Mouse (Mus musculus) forebrain, embryonic 11.5 days (tissue): Measurements from ENCODE around the gene Papolb. TPM values are rescaled to one million over a fixed set of nuclear protein-coding genes. Genes with fewer than 3 reads are reported as not detected.

Source experiments
- ATAC-seq: fragments of 200-750 bp; cut with Nextera tagmentation; replicated peaks from 2 replicates; pipeline ENCODE4 v1.8.0; 2017; ENCODE audit warnings: moderate TSS enrichment; ENCODE audit not compliant: low FRiP score
- DNase-seq: peaks from one replicate; pipeline ENCODE4 v3.0.0-alpha.2; 2017; ENCODE audit warnings: low spot score
- H3K27ac ChIP-seq: fragments of 300-500 bp; sonication (generic); 2 replicates; pipeline ENCODE4 v1.5.1; 2014; ENCODE audit warnings: low read depth, low read length
- H3K27me3 ChIP-seq: fragments of 300-500 bp; sonication (generic); 2 replicates; pipeline ENCODE4 v1.6.1; 2014; ENCODE audit warnings: mild to moderate bottlenecking, low read length, mixed read lengths; ENCODE audit not compliant: control insufficient read depth, insufficient read depth
- H3K36me3 ChIP-seq: fragments of 300-500 bp; sonication (generic); 2 replicates; pipeline ENCODE4 v1.6.1; 2014; ENCODE audit warnings: mild to moderate bottlenecking, low read length, moderate library complexity, mixed read lengths; ENCODE audit not compliant: control insufficient read depth, insufficient read depth
- H3K4me1 ChIP-seq: fragments of 300-500 bp; sonication (generic); replicated peaks from 2 replicates; pipeline ENCODE4 v1.6.1; 2014; ENCODE audit warnings: low read length, mixed read lengths; ENCODE audit not compliant: control insufficient read depth, insufficient read depth
- H3K4me2 ChIP-seq: fragments of 300-500 bp; sonication (generic); 2 replicates; pipeline ENCODE4 v1.6.1; 2014; ENCODE audit warnings: low read depth, mild to moderate bottlenecking, low read length, moderate library complexity, mixed read lengths; ENCODE audit not compliant: severe bottlenecking
- H3K4me3 ChIP-seq: fragments of 300-500 bp; sonication (generic); 2 replicates; pipeline ENCODE4 v1.5.1; 2014; ENCODE audit warnings: low read depth, low read length
- H3K9ac ChIP-seq: fragments of 300-500 bp; sonication (generic); 2 replicates; pipeline ENCODE4 v1.6.1; 2014; ENCODE audit warnings: low read length
- H3K9me3 ChIP-seq: fragments of 300-500 bp; sonication (generic); 2 replicates; pipeline ENCODE4 v1.6.1; 2016; ENCODE audit warnings: low read length, mixed read lengths; ENCODE audit not compliant: control insufficient read depth
- WGBS: fragments of 180-500 bp; shearing (Covaris S2); extraction: QIAGEN DNeasy Blood & Tissue Kit; methylation state at CpG from one replicate; pipeline ENCODE4 v1.1.7; 2014; 5-methylcytosine and 5-hydroxymethylcytosine counted together
- polyA plus RNA-seq: library from polyadenylated mRNA; unstranded; fragments of >200 nt; fragmentation: Nextera tagmentation; extraction: Ambion mirVana; gene quantifications from 2 replicates; pipeline ENCODE4 v1.2.1, GENCODE M21; 2014

The Papolb gene
- polyA plus RNA-seq, 1 experiment from 2014 or later, result 0.25 TPM

DNA sequence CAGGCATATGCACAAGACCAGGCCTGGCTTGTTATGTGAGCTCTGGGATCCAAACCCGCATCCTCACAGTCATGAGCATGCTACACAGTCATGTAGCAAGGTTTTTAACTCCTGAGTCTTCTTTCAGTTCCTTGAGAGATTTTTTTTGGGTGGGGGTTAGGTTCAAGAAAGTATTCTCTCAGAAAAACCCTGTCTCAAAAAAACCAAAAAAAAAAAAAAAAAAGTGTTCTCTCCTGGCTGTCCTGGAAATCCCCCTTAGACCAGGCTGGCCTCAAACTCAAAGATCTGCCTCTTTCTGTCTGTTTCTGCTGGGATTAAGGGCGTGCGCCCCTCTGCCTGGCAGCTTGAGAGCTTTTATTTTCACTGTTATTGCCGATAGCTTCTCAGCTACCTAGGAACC is 5.5 kb upstream of the Papolb start:
- ATAC-seq (no peak), DNase-seq (no peak)
- H3K4me2 ChIP-seq, result no peak overlapping the region
- no peak overlapping the region for H3K27ac ChIP-seq
- H3K9ac ChIP-seq, result no peak overlapping the region
- peaks cover 4% of the 10 kb centered on the region; the same call in 1 of the 2 replicates for H3K27me3 ChIP-seq
- 84% methylated on average over 4 of the region's 4 CpGs for WGBS
- H3K4me1 ChIP-seq, result no peaks in the 10 kb centered on the region
- H3K9me3 ChIP-seq, result no peaks in the 10 kb centered on the region
- H3K4me3 ChIP-seq, result no peak overlapping the region
- H3K36me3 ChIP-seq, result no peaks in the 10 kb centered on the region

GRCm38 (mm10) chr5:142524711-142525464 is 5.0 kb downstream of the Papolb start:
- Histone ChIP-seq H3K9me3 (no peaks in the 10 kb centered on the region), H3K9ac (no peak overlapping the region), H3K27ac (no peak overlapping the region), H3K36me3 (no peaks in the 10 kb centered on the region), H3K4me1 (no peaks in the 10 kb centered on the region), H3K4me3 (no peak overlapping the region), H3K4me2 (no peak overlapping the region), H3K27me3 (no peaks in the 10 kb centered on the region)
- ATAC-seq (no peak), DNase-seq (no peak)
- WGBS, result 79% methylated on average over 8 of the region's 8 CpGs

DNA sequence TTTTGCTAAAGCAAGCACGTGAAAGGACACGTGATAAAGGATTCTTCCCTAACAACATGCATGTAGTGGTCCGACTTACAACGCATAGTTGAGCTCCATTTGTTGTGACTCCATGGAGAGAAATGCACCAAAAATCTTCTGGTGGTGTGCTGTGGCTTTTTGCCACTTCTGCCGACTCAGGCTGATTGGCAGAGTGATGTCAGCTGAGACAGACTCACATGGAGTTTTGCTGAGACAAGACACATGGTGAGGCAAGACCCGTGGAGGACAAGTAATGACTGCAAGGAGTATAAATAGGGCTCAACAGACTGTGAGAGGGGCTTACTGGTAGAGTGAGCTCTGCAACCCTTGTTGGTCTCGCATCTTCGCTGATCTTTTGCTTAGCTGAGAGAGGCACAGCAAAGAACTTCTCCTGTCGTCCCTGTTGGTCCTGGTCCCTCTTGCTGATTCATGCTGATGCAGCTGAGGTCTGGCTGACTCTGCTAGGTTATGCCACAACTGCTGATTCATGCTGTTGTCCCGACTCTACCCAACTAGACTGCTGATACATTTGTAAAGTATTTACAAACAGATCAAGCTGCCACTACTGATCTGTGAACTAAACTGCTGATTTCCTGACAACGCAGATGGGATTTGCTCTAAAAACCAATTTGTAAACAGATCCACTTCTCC is 8.5 kb downstream of the Papolb start:
- H3K4me1 ChIP-seq, result no peaks in the 10 kb centered on the region
- H3K4me2 ChIP-seq, result no peak overlapping the region
- ATAC-seq (no peak), DNase-seq (no peak)
- no peak overlapping the region for H3K27ac ChIP-seq
- 87% methylated on average over 11 of the region's 11 CpGs for WGBS
- H3K27me3 ChIP-seq, result no peaks in the 10 kb centered on the region
- no peaks in the 10 kb centered on the region for H3K36me3 ChIP-seq
- H3K9ac ChIP-seq, result no peak overlapping the region
- H3K9me3 ChIP-seq, result no peaks in the 10 kb centered on the region
- H3K4me3 ChIP-seq, result no peak overlapping the region

- WGBS, result 84% methylated on average over 4 of the region's 4 CpGs
- Histone ChIP-seq H3K36me3 (no peaks in the 10 kb centered on the region), H3K4me3 (no peak overlapping the region), H3K27me3 (no peaks in the 10 kb centered on the region), H3K9ac (no peak overlapping the region), H3K27ac (no peak overlapping the region), H3K9me3 (no peaks in the 10 kb centered on the region), H3K4me2 (no peak overlapping the region), H3K4me1 (no peaks in the 10 kb centered on the region)
- ATAC-seq (no peak), DNase-seq (no peak)
These were observed 9.5 kb downstream of the Papolb start for GRCm38 (mm10) chr5:142520360-142520759.

DNA sequence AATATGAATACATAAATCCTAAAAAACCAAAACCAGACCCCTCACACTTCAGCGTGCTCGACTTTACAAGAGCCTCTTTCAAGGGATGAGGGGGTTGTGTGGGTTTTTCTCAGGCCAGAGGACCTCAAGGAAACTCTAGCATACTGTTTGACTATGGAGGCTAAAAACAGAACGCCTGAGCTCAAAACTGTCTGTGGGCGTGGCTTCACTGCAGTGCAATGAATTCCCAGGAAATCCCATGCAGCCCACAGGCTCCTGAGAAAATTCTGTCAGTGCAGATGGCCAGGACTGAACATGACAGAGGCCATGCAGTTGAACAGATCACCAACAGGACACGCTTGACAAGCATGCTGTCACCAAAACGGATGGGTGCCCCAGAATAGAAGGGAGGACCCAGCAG is 10.9 kb downstream of the Papolb start:
- DNase-seq (no peak), ATAC-seq (no peak)
- Histone ChIP-seq H3K9me3 (no peaks in the 10 kb centered on the region), H3K4me1 (no peaks in the 10 kb centered on the region), H3K4me2 (no peak overlapping the region), H3K27me3 (no peaks in the 10 kb centered on the region), H3K27ac (no peak overlapping the region), H3K36me3 (no peaks in the 10 kb centered on the region), H3K4me3 (no peak overlapping the region), H3K9ac (no peak overlapping the region)
- 76% methylated on average over 6 of the region's 6 CpGs for WGBS

GRCm38 (mm10) chr5:142512112-142512511 is 17.8 kb downstream of the Papolb start:
- H3K27ac ChIP-seq, result no peak overlapping the region
- H3K27me3 ChIP-seq, result no peaks in the 10 kb centered on the region
- no peak overlapping the region for H3K4me3 ChIP-seq
- H3K4me1 ChIP-seq, result peaks cover 9% of the 10 kb centered on the region
- H3K4me2 ChIP-seq, result no peak overlapping the region
- H3K9me3 ChIP-seq, result no peaks in the 10 kb centered on the region
- H3K9ac ChIP-seq, result no peak overlapping the region
- ATAC-seq (no peak), DNase-seq (no peak)
- no peaks in the 10 kb centered on the region for H3K36me3 ChIP-seq
- 87% methylated on average over 4 of the region's 4 CpGs for WGBS

DNA sequence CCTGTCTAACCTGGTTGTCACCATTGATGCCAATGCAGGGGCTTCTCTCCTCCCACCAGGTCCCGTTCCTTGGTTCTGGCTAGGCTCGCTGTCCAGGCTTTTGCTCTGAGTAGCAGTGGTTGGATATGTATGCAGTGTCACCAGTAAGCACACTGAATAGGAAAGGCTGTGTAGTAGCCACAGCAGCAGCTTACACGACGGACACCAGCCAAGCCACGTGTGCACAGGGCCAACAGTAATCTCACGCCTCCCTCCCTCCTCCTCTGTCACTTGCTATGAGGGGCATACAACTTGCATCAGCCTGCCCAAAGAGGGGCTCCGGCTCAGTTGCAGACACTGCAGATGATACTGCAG is 19.8 kb downstream of the Papolb start:
- Histone ChIP-seq H3K9ac (no peak overlapping the region), H3K27ac (no peak overlapping the region)

GRCm38 (mm10) chr5:142509141-142510060 is 20.5 kb downstream of the Papolb start:
- Histone ChIP-seq H3K4me1 (peaks cover 9% of the 10 kb centered on the region), H3K36me3 (no peaks in the 10 kb centered on the region), H3K9ac (peak overlapping the region; percentile 50), H3K4me2 (0 out of 2 replicates have a peak overlapping the region, but pooled peaks have one; percentile 21), H3K27ac (no peak overlapping the region), H3K9me3 (no peaks in the 10 kb centered on the region), H3K4me3 (no peak overlapping the region), H3K27me3 (no peaks in the 10 kb centered on the region)
- 6% methylated on average over 15 of the region's 15 CpGs for WGBS
- DNase-seq, result no peak
- no peak for ATAC-seq

More for the DNA sequence above, 19.8 kb downstream of the Papolb start:
- H3K4me1 ChIP-seq, result peaks cover 9% of the 10 kb centered on the region
- WGBS, result 46% methylated on average over 7 of the region's 7 CpGs
- H3K9me3 ChIP-seq, result no peaks in the 10 kb centered on the region
- no peaks in the 10 kb centered on the region for H3K36me3 ChIP-seq
- H3K4me3 ChIP-seq, result no peak overlapping the region
- H3K4me2 ChIP-seq, result no peak overlapping the region
- no peaks in the 10 kb centered on the region for H3K27me3 ChIP-seq
- DNase-seq (no peak), ATAC-seq (no peak)
